Mouse (Mus musculus) A20 (cell line): ENCODE measurements around the gene Cers5.
A peak's percentile ranks its signal among the peaks of the same experiment; 100 is the strongest.

Source experiments
- DNase-seq: peaks from one replicate; pipeline ENCODE4 v3.0.0-alpha.2; 2011; ENCODE audit warnings: low read depth, low spot score

Cers5 gene

DNA sequence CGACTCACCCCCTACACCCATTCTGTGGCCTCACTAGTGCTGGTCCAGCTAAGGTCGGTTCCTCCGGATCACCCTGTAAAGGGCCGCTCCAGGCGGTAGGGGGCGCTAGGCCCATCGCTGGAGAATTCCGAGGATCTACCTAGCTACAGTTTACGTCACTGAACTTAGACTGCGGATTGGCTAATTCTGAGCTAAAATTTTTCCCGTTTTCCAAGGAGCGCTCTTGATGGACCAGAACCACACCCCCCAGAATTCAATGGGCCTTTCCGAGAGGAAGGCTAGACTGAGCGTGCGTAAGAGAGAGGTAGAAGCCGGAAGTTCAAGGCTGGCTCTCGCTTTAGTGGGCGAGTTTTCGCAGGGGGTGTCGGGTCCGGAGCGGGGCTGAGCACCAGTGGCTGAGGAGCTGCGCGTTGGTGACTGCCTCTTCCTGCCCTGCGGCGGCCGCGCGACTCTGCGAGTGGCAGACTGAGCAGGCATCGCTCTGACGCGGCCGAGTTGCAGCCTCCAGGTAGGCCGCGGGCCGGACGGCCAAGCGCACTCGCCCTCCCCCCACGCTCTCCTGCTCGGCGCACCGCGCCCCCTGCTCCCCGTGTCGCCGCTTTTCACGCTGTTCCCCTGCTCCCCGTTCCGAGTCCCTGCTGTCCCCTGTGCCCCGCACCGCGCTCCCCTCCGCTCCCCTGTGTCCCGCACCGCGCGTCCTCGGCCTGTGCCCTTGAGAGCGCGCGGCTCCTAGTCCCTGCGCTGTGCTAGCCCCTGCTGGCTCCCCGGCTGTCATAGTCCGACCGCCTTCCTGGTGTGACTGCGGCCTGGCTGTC, 47.1 kb downstream of the Cers5 start, which contains the start of gene Cox14:
Gene Cox14, plus strand, starts transcription at position 278 of the 815 bp plus-strand sequence.
- DNase-seq = peak; percentile 98

DNA sequence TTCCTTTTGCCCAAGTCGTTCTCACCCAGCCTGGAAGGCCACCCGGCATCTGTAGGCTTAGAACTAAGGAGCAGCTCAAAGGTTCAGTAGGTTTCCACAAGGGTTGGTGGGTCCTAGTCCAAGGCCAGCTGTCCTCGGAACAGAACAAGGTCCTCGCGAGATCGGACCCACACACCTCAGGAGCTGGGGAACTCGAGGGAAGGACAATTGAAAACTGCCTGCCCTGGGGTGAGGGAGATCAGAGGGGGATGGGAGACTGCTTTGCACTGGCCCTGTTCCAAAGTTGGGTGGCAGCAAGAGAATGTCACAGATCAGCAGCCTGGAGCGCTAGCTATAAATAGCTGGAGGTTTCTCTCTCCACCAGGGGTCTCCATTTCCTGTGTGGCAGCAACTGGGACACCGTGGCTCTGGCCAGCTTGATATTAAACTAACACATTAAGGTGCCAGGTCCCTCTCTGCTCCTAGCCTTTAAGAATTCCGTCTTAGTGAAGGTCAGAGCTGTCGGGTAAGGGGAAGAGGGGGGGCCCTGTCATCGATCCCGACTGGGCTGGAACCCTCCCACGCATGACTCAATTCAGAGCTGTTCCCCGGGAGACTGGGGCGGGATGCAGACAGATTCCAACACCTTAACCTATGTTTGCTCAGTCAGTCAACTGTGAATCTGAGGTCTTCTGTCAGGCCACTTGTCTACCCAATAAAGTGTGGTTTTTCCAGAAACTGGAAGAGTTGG, 48.2 kb downstream of the Cers5 start:
- peak; percentile 37 for DNase-seq

DNA sequence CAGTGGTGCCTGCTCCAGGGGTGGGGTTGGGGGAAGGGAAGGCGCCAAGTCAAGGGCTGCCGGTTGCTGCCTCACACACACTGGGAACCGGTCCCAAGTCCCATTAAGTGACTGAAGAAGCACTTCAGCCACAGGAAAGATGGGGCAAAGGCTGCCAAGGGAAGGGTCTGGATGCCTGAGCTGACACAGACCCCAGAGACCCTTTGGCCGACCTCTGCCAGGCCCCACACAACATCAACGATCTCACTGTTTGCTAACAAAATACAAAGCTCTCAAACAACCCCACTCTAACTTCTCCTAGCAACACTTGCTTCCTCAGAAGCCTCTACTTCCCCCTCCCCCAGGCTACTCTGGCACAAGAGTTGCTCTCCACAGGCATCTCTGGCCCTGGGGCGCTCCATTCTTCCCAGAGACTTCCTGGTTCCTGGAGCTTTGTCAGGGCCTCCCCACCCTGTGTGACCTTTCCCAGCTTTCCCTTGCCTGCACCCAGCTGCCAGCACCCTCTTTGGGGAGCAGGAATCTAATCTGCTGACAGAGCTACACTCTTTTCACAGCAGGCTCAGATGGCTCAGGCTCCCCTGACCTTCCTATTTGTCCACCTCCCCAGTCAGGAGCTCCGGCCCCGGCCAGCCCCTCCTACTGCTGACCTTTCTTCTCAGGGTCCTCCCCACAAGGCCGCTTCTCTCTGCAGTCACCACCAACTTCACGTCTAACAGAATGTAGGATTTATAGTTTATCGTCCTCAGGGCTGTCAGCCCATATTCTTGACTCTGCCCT, 49.0 kb downstream of the Cers5 start:
- no peak for DNase-seq

DNA sequence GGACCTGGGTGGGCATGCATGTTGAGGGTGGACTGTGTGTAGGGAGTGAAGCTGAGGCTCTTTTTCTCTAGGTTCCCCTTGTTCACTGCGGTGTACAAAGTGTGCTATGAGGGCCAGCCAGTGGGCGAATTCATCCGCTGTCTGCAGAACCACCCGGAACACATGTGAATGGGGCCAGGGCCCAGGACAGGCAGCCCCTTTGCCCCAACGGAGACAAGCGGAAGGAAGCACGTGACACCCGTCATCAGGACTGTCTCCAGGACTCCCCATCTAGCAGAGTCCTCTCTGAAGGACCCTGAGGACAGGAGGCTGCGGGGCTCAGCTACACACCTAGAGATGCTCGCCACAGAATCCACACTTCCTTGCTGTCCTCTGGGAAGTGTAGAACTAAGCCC, 49.6 kb downstream of the Cers5 start:
- no peak for DNase-seq

DNA sequence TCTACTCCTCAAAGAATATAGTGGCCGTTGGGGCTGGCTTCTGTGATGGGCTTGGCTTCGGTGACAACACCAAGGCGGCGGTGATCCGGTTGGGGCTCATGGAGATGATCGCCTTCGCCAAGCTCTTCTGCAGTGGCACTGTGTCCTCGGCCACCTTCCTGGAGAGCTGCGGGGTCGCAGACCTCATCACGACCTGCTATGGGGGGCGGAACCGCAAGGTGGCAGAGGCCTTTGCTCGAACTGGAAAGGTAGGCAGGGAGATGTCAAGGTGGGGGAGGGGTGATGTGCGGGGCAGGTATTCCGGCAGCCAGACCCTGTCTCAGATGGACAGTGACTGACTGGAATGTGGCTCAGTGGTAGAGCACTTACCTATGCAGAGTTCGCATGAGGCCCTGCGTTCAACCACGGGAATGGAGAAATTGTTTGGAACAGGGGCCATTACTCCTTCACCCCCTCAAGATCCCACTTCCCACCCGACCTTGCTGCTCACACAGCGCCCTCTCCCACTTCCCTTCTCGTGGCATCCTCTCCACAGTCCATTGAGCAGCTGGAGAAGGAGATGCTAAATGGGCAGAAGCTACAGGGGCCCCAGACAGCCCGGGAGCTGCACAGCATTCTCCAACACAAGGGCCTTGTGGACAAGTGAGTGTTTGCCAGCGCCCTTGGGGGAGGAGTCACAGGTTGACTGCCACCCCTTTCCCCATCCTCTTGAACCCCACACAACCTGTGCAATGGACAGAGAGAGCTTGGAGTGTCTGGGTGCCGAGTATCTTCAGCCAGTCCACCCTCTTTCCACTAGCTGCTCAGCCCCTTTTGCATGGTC, 50.6 kb downstream of the Cers5 start:
- no peak for DNase-seq

DNA sequence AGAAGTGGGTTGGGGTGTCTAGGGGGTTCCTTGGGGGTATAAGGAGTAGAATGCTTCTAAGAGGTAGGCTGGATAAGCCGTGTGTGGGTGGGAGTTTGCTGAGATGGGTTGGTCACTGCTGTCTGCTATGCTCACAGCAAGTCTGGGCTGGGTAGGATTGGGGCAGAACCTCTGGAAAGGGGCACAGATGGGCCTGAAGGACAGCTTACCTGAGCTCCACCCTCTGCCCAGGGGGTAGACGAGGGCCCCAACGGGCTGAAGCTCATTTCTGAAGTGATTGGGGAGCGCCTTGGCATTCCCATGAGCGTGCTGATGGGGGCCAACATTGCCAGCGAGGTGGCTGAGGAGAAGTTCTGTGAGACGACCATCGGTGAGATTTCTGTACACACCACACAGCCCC, 52.8 kb downstream of the Cers5 start:
- DNase-seq = no peak

DNA sequence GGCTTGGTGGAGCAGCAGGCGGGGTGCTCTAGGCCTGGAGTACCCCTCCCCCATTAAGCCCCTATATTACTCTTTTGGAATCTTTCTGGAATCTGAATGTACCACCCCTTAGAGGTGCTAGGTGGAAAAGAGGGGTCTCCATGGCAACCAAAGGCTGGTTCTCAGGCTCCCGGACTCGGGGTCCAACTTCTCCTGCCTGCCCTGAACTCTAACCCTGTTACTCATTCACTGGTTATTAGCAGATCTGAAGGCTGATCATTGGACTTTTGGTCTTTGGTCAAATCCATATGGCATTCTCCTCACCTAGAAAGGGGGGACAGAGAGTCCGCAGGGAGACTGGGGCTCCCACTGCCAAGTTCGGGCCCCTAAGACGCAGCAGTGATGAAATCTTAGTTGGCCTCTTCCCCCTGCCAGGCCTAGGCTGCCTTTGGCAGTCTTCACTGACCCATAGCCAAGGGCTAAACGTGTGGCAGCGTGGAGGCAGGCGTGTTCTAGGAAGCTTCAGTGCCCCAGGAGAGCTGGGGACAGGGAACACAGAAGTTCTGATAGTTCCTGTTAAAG, 54.1 kb downstream of the Cers5 start:
- DNase-seq = no peak

DNA sequence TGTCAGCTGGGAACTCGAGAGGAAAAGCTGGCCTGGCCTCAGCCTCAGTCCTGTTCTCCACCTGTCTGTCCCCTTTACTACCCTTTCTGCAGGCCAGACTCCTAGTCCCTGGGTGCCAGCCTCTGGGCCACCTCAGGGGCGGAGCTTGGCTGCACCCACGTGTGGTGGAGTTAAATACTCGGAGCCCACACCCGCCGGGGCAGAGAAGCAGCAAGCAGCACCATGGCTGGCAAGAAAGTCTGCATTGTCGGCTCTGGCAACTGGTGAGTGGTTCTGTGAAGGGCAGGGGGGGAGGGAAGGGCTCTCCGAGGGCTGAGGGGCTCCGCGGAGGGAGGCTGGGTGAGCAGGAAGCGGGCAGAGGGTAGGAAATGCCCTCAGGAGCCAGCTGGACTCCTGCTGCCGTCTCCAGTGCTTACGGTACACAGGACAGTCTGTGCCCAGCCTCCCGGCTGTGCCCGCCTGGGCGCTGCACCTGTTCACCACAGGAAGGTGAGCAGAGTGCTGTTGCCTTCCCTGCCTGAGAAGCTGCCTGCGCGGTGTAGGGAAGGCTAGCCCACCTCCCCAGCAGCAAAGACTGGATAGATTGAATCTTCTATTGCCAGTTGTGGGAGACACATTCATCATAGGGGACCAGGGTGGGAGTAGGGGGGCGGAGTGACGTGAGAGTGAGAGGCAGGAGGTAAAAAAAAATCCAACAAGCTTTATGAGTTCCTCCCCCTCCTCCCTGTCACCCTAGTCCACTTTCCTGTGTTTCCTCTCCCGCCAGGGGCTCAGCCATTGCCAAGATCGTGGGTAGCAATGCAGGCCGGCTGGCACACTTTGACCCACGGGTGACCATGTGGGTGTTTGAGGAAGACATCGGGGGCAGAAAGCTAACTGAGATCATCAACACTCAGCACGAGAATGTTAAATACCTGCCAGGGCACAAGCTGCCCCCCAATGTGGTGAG, 55.0 kb downstream of the Cers5 start, which contains the start of gene Gpd1:
Gene Gpd1, plus strand, starts transcription at position 130 of the 949 bp plus-strand sequence.
- DNase-seq = no peak

DNA sequence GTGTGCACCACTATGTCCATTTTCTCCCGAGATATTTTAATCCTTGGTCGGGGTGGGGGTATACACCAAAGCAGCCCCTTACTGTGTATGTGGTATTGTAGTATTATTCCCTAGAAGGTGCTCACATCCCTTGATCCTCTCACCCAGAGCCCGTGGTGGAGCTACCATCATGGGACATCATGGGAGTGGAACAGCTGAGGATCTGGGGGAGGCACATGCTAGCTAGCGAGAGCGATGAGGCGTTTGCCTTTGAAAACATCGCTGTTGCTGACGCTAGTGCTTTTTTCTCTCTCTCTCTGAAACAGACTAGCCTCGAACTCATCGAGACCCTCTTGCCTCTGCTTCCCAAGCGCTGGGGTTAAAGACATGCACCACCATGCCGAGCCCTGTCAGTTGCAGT, 55.9 kb downstream of the Cers5 start:
- DNase-seq = no peak

DNA sequence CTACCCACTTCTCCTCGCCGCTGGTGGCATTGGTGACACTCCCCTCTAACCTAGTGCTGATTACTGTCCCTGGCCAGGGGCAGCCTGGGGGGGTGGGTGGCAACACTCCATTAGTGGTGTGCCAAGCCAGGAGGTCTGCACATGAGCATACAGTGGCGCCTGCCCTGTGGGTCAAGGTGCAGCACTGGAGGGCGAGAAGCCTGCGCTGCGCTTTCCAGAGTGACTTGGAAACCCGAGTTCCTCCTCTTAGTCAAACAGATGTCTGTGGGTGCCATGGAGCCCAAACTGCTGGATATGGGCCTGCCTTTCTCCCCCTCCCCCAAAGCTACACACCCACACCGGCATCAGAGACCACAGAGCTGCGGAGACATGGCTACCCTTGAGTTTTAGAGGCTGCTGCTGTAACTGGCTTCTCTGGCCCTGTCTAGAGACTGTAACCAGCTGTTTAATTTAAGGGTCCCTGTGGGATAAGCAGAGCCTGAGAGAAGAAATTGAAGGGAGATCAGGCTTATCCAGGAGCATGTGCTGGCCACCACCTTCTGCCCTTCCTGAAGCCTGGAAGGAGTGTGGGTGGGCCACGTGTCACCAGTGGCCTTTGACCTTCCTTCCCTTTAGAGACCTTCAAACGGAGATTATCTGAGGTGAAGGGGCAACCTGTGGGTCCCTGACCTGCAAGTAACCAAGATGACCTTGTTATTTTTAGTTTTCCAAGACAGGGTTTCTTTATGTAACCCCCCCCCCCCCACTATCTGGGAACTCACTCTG, 56.5 kb downstream of the Cers5 start:
- no peak for DNase-seq

DNA sequence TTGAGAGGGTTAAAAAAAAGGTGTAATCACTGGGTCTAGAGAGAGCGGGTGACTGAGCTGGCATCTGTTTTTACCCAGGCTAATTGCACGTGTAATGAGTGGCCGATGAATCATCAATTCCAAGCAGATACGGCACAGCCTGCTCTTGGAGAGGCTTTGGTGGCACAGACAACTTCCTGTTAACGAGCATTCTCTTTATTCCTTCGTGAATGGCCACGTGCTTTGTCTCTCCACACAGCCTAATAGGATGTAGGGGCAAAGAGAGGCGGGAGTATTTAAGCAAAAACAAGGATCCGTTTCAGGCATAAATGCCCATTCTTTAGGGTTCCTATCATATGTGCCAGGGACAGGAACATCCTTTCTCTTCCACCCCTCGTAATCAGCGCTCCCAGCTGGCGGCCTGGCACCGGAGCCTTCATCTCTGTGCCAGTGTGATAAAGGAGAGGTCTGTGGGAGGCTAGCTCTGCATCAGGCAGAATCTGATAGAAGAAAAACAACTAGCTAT, 57.3 kb downstream of the Cers5 start:
- no peak for DNase-seq

DNA sequence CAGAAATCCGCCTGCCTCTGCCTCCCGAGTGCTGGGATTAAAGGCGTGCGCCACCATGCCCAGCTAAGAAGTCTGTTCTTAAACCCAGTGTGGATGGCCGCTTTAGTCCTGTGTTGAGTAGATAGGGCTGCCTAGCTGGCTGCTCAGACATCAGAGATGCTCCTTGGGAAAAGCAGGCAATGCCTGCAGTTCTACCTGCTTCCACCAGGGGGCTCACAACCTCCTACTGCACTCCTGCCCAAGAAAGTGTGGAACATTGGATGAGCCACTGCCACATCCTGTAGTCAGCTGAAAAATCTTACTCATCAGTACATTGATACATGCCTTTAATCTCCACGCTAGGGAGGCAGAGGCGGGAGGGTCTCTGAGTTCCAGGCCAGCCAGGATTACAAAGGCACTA, 57.8 kb downstream of the Cers5 start:
- DNase-seq = peak; percentile 59

DNA sequence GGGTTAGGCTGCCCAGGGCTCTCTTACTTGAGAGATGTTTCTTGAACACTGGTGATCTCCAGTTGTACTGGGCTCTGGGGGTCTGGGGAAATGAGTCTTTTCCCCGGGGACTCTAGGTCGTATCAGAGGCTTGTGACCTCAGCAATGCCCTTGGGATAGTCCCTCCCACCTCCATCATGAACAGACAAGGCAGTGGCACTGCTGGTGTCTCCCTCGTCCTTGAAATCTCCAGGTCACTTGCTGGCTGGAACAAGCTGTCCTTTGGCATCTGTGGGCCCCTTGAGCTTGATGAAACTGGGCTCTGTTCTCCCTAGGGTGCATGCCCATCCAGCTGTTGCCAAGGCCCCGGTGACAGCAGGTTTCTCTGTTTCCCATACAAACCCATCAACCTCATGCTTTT, 58.5 kb downstream of the Cers5 start:
- no peak for DNase-seq

DNA sequence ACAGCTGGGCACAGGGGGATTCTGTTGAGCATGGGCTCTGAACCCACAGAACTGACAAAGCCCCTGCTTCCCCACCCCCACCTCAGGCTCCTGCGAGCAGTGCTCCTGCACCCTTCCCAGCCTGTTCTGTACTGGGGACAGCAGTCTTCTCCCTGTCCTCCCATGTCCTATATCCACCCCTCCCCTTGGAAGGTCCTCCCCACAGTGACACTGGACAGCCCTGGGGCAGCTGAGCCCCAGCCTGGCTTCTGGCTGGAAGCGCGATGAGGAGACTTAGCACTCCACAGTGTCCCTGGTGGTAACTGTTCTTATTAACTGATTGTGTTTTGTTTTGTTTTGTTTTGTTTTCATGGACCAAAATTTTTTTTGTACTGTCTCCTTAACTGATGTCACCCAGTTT, 59.1 kb downstream of the Cers5 start:
- no peak for DNase-seq

DNA sequence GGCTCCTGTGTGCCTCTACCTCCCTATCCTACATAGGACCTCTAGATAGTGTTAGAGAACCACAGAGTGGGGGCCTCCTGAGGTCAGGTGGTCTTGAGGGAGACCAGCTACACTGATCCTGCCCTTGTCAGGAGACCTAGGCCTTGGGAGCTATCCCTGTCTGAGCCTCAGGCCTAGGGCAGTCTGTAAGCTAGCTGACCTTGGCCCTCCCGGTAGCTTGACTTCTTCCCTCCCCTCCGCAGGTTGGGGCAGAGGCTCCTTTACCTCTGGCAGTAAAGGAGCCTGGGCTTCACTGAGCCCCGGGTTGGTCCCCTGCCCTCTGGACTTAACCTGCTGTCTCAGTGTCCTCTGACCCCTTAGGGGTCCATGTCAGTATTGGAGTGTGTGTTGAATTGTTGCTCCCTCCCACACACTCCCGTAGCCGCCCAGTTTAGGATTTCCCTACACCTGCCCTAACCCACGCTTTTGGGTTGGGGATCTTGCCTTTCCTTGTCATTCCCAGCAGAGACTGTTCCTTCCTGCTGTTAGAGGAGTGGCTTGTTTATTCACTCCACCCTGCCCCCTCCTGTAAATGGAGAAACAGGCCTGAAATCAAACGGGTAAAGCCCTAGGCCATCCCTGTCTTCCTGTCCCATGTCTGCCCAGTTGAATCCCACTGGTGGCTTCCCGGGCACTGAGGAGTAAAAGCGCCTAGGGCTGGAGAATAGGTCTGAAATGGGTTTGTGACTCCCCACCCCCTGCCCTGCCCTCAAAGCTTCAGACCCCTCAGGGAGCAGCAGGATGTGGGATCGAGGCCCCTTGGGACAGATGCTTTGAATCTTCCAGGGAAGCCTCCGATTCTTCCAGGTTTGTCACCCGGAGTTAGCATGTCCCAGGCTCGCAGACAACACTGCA, 59.8 kb downstream of the Cers5 start:
- no peak for DNase-seq

DNA sequence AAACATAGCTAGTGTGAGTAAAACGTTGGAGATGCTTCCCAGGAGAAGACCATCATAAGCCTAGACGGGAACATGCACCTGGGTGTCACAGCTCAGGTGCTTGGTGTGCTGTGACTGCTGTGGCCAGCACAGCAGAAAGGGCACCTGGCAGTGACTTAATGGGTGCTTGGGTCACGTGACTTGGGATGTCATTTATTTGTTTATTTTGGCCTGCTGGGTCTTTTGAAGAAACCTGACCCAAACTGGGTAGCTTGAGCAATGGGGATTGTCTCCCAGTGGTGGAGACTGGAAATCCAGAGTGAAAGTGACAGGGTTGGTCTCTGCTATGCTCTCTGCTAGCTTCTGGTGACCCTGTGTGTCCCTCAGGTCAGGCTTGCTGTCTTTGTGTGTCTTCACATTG, 61.2 kb downstream of the Cers5 start:
- DNase-seq = no peak

DNA sequence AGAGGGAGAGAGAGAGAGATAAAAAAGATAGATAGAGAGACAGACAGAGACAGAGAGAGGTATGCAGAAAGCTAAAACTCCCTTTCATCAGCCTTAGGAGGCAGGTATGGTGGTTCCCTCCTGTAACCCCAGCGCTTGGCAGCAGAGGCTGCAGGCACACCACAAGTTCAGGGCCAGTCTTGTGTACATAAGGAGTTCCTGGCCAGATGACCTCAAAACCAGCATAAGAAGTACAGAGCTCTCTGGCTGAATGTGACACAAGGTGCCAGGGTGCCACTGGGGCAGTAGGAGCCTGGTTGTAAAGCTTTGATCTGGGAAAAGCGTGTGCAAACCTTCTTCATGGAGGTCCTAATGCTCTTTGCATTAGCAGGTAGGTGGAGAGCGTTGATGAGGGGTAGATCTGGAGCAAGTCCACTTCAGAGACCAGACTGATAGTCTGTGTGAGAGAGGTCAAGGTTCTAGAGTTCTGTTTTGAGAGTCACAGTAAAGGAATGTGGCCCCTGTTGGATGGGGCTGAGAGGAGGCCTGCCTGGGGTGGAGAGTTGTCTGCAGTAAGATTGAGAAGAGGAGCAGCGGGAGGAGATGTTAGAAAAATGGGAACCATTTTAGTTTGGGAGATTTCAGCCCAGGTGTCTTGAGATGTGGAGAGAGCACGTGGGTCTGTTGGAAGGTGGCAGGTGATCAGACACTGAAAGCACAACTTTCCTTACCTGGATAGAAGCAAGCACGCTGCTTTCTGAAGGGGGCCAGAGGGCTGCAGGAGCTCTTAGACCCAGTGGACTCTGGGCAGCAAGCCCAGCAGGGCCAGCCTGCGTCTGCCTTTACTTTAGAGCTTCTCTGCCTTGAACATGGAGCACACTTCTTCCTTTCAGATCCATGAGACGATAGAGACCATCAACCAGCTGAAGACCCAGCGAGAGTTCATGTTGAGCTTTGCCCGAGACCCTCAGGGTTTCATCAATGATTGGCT, 62.2 kb downstream of the Cers5 start:
- no peak for DNase-seq
